Mouse (Mus musculus): ENCODE data around the gene Edem3.
"Not testable (repeated sequence)": the region's sequence is repeated elsewhere in the genome, so short reads cannot be mapped to it uniquely, and the experiment has no call there.

Gene Edem3

GRCm38 (mm10) chr1:151812004-151812712 is 57.0 kb downstream of the Edem3 start:
- no peak for DNase-seq

- no peak for DNase-seq
Measured at GRCm38 (mm10) chr1:151816051-151816450, 60.9 kb downstream of the Edem3 start.

DNA sequence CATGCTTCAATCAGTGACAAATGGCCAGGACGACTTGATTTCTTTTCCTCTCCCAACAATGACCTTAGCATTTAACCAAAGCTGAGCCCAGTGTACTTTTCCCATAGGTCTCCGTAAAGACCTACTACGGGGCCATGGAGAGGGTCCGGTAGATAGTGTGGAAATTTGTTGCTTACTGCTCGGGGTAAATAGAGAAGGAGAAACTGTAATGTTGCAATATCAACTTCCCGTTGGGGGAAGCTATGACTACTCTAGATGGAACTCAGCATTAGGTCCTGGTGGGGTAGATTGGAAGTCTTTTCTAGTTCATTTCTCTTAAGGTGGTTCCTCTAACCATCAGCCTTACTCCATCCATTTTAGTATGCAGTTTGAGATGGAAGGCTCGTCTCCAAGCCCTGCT is 64.0 kb downstream of the Edem3 start:
- DNase-seq, result no peak

- DNase-seq, result peak in 1 of 2 experiments; percentile 74
Measured at GRCm38 (mm10) chr1:151820457-151820856, 65.3 kb downstream of the Edem3 start.

- no peak for DNase-seq
Measured at GRCm38 (mm10) chr1:151825065-151825464, 69.9 kb downstream of the Edem3 start.

GRCm38 (mm10) chr1:151831791-151832190 is 76.6 kb downstream of the Edem3 start:
- no peak for DNase-seq

DNA sequence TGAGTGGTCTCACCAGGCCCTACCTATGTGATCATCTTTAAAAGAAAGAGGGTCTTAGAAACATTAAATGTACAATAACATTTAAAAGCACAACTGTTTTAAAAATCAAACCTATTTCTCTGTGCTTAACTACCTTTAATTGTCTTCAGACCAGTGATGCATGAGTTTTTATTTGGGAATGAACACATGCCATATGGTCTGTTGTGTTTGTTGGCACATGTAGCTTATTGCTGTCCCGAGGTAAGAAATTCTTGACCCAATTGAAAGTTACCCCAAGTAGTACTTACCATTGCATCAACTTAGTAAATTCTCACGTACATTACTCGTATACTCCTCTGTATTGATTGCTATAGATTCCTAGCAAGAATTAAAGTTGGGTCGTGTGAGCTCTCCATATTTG is 80.1 kb downstream of the Edem3 start:
- DNase-seq, result no peak

DNA sequence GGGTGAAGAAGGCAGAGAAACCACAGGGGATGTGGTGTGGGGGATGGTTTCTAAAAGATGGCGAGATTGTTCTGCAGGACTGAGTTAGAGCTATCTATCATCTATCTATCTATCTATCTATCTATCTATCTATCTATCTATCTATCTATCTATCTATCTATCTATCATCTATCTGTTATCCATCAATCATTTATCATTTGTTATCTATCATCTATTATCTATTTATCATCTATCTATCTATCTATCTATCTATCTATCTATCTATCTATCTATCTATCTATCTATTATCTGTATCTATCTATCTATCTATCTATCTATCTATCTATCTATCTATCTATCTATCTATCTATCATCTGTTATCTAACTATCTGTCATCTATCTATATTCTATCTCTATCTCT is 85.2 kb downstream of the Edem3 start:
- not testable (repeated sequence) for DNase-seq

DNA sequence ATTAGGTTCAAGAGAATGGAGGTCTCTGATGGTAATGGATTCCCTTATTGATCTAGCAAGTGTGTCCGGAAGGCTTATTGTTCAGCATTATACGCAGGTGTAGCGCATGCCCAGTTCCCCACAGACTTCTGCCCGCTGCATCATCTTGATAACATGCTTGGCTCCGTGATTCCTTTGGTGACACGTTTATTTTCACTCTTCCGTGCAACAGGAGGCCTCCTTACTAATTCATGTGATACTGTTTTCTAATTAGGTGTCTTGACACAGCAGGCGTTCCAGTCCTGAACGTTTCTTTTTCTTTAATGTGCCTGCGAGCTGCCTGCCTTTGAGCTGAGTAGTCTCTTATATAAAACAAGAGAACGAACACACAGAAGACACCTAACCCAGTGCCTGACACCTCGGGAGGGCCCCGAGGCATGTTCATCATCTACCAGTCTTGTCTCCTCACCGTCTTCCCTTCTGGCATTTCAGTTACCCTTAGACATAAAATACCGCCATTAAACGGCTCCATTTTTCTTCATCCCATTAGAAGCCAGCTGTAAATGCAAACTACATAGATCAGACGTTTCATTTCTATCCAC is 90.2 kb downstream of the Edem3 start:
- no peak for DNase-seq

GRCm38 (mm10) chr1:151845926-151846782 is 91.0 kb downstream of the Edem3 start:
- DNase-seq, result no peak

GRCm38 (mm10) chr1:151848286-151848685 is 93.1 kb downstream of the Edem3 start:
- DNase-seq, result no peak

GRCm38 (mm10) chr1:151849993-151850608 is 94.9 kb downstream of the Edem3 start:
- DNase-seq, result no peak

DNA sequence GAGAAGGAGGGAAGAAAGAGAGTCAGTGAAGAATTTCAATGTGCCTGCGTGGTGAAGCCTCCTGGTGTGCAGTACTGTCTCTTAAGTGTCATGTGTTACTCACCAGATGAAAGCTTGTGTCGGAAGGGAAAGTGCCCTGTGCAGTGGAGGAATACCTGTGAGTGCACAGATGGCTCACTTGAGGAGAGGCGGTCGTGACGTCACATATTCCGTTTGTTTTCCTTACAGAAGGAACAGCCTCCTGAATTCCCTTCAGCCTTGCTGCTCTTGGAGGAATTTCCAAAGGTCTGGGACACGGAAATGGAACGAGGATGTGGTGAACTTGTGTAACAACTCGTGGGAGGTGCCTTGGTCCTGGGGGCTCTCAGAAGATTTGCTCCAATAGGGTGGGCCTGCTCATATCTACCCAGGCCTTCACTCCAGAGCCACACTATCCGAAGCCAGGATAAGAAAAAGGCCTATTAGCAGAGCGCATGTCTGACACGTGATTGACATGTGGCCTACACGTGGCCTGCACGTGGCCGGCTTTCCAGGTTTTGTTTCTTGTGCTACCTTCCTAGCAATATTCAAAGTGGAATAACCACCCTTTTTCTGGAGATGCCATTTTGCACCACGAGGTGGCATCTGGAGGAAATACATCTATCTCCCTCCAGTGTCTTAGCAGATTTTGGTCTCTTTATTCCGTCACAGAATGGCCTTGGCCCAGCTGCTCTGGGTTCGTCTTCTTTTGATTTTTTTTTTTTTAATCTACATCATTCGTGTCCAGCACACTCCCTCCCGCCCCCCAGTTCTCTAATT is 96.1 kb downstream of the Edem3 start:
- no peak for DNase-seq

- no peak for DNase-seq
Measured at GRCm38 (mm10) chr1:151851976-151852375, 96.8 kb downstream of the Edem3 start.

DNA sequence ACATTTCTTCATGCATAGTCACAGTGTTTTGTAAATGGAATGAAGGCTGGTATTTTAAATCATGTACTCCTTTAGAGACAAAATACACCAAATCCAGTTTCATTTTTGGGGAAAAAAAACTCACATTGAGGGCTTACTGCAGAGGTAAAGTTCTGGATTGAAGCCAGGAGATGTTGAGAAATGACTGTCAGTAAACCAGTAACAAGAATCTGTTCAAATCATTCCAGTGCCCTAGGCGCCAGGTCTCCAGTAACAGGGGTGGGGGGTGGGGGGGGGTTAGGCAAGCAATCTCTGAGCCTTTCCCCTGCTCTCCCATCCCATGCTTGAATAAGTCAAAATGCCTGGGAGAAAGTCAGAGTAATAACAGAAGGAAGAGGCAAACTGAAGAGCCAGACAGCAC is 100.4 kb downstream of the Edem3 start:
- DNase-seq, result no peak

DNA sequence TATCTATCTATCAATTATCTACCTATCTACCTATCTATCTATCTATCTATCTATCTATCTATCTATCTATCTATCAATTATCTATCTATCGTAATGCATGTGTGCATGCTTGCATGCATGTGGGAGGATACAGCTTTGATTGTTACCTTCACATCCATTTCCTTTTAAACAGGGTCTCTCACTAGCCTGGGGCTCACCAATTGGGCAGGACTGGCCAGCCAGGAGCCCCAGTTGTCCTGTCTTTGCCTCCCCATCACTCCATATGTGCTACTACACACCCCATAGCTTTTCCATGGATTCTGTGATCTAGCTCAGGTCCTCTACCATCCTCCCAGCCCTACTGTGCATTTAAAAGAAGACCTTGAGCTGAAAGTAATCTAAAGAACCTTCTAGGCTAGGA is 103.3 kb downstream of the Edem3 start:
- no peak for DNase-seq

DNA sequence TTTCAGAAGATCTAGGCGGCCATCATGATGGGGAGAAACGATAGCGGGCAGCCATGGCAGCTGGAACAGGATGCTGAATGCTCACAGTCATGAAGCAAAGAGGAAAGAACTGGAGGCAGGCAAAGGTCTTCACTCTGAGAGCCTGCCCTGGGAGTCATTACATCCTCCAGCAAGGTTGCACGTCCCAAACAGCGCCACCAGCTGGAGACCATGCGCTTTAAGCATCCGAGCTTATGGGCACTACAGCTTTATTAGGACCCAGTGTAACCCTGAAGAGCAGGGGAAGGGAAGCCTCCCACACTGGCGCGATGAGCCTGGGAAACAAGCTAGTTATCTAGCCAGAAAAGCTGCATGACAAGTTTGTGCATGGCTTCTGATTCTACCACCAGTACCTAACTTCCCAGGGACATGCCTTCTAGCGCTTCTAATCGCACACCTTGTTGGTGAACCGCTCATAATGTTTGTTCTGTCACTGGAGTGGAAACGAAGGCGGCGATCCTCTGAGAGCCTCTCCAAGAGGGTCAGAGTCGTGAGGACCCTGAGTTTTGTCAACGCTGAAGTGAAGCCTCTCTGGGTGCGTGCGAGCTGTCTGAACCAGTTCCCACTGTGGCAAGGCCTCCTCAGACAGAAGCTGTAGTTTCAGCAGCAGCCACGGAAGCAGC is 106.3 kb downstream of the Edem3 start:
- no peak for DNase-seq

GRCm38 (mm10) chr1:151862109-151862508 is 106.9 kb downstream of the Edem3 start:
- DNase-seq, result no peak

DNA sequence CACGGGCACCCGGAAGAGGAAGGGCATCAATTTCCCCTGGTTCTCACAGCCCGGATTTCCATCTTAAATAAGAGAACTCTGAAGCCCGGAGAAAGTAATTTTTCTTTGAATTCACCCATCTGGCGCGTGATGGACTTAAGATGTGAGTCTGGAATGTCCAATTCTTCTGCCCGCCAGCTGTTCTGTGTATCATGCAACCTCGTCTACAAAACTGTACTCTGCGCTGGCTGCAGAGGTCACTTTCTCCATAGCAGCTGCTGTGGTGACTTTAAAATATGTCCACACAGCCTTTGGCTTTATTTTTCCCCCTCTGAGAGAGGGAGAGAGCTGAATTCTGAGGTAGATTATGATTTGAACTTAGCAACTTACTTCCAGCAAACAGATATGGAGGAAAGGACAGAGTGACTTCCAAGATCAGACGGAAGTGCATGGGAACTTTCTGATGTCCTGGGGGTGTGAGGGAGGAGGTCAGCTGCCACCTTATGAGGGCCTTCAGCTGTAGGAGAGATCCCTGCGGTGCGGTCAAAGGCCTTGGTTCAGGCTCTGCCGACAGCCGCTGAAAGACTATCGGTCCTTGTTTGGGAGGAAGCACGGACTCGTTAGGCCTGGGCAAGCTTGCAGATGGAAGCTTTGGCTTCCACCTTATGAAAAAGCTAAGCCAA is 108.1 kb downstream of the Edem3 start:
- DNase-seq, result peak; percentile 38 to 77

GRCm38 (mm10) chr1:151863797-151864147 is 108.6 kb downstream of the Edem3 start:
- DNase-seq, result peak; percentile 67 to 84

DNA sequence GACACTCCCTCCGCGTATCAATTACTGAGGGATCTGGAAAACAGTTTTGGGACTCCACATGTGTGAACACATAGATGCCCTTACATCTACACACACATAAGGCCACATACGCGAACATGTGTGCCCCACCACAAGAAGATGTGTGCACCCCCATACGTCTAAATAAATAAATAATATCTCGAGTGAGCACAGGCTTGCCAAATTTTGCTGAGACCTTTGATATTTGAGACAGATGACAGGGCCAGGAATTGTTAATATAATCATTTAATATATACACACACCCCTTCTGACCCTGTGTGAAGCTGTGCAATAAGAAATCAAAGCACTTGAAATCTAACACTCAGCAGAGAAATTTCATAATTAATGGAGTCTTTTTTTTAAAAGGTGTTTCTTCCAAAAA is 109.2 kb downstream of the Edem3 start:
- DNase-seq, result no peak

Data from lung, postnatal 4 days (tissue).